Mouse (Mus musculus) hematopoietic stem cell, adult 5-6 weeks (primary cell): ENCODE results near the gene Lcmt1. TPM values are rescaled to one million over a fixed set of nuclear protein-coding genes. Genes with fewer than 3 reads are reported as not detected.
A peak's percentile ranks its signal among the peaks of the same experiment; 100 is the strongest.

Source experiments
- ATAC-seq, 2 experiments: fragments of 125-278 bp in 1 of 2; replicated peaks in 1 of 2; 2 replicates each; pipeline ENCODE4 v1.8.0; 2016 to 2017; ENCODE audit warnings: inconsistent platforms in 2 of 2, mild to moderate bottlenecking in 2 of 2, moderate number of reproducible peaks in 2 of 2, low read depth in 1 of 2, moderate TSS enrichment in 1 of 2; ENCODE audit not compliant: low FRiP score in 2 of 2, poor library complexity in 2 of 2, severe bottlenecking in 2 of 2, insufficient read depth in 1 of 2, low TSS enrichment in 1 of 2
- total RNA-seq: library from RNA; stranded (forward); fragments of 172-1452, 232-1000 nt; gene quantifications from 2 replicates; pipeline ENCODE4 v1.2.3, GENCODE M21; 2017

The Lcmt1 gene
- total RNA-seq, 1 experiment from 2014 or later: 45.5 TPM

DNA sequence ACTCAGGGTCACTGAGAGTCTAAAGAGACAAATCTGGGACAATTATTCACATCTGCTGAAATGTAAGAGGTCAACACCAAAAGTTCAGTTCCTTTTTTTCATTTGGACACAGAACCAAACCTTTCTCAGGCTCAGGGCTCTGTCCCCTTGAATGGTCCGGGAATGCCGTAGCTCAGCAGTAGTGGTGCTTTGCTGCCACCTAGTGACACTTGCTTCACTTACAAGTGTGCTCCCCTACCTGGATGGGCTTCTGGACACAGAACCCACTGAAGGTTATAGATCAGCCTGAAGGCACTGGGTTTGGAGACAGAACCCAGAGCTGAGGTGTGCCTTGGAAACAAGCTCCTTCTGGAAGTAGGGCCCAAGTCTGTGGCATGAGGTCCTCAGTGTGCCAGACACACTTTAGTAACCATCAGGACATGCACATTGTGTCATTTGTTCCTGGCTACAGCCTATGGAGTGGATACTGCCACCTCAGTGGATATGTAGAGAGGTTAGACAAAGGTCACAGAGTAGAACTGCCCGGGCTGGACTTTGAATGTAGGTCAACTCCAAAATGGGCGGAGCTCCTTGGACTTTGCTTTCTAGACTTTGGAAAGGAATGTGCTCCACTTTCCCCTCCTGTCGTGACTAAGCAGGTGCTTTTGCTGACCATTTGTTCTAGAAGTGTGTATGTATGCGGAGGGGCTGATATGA, 96.3 kb downstream of the Lcmt1 start:
- peak; percentile 68; a peak in 2 of 4 replicates for ATAC-seq

DNA sequence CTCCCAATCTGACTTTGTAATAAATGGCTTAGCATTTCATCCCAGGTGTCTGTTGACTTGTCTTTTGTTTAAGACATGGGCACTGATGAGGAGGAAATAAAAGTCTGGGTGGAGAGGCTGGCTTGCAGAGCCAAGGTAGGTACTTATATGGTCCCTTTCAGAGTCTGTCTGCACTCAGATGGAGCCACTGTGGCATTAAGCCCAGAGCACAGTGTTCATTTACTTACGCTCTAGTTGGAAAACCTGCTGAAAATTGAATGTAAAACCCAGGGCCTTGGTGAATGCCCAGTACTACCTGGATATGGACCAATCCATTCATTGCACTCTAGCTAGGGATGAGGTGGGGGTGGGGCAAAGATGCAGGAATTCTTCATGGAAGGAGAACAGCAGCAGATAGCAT, 98.4 kb downstream of the Lcmt1 start:
- no peak for ATAC-seq

Other genes starting within 250 kb of the Lcmt1 start
- gene Tnrc6a, start 245.9 kb upstream of the Lcmt1 start, total RNA-seq: 50.2 and 53.0 TPM in 2 replicates
- gene Slc5a11, start 155.0 kb upstream of the Lcmt1 start, total RNA-seq: 0.50 and 1.3 TPM in 2 replicates
- gene Arhgap17, start 131 bp downstream of the Lcmt1 start, total RNA-seq: 34.4 and 35.1 TPM in 2 replicates
- not detected in 2 replicates for gene Aqp8, start 92.5 kb downstream of the Lcmt1 start, total RNA-seq
- not detected in 2 replicates for gene Zkscan2, start 130.7 kb downstream of the Lcmt1 start, total RNA-seq